Mouse (Mus musculus) ES-Bruce4 (cell line): ENCODE measurements around the gene Neu2.

Experiments
- CTCF ChIP-seq: IDR thresholded peaks from one replicate; pipeline ENCODE4 v1.8.1; 2011; ENCODE audit warnings: low read depth, low read length
- POLR2A ChIP-seq: IDR thresholded peaks from one replicate; pipeline ENCODE4 v1.8.1; 2011; ENCODE audit warnings: low read length; ENCODE audit not compliant: insufficient read depth

GRCm38 (mm10) chr1:87637878-87638600, 128.3 kb downstream of the Neu2 start:
- TF ChIP-seq CTCF = no peak
- no peak for TF ChIP-seq POLR2A
